Mouse (Mus musculus) stomach, postnatal 0 days (tissue): ENCODE measurements around the gene Cnst. TPM values are rescaled to one million over a fixed set of nuclear protein-coding genes. Genes with fewer than 3 reads are reported as not detected.
"Not testable (repeated sequence)": the region's sequence is repeated elsewhere in the genome, so short reads cannot be mapped to it uniquely, and the experiment has no call there.

ENCODE experiments used
- ATAC-seq: fragments of 200-750 bp; cut with Nextera tagmentation; 2 replicates; pipeline ENCODE4 v1.8.0; 2017; ENCODE audit not compliant: low FRiP score, low TSS enrichment
- DNase-seq: peaks from one replicate; pipeline ENCODE4 v3.0.0-alpha.2; 2016; ENCODE audit warnings: low spot score
- H3K27ac ChIP-seq: fragments of 300-500 bp; sonication (generic); replicated peaks from 2 replicates; pipeline ENCODE4 v1.5.1; 2014; ENCODE audit warnings: mild to moderate bottlenecking, control low read depth
- H3K27me3 ChIP-seq: fragments of 300-500 bp; sonication (generic); 2 replicates; pipeline ENCODE4 v1.6.1; 2014; ENCODE audit warnings: low read length; ENCODE audit not compliant: control insufficient read depth, insufficient read depth
- H3K36me3 ChIP-seq: fragments of 300-500 bp; sonication (generic); 2 replicates; pipeline ENCODE4 v1.6.1; 2014; ENCODE audit warnings: low read length, mixed read lengths; ENCODE audit not compliant: control insufficient read depth, insufficient read depth
- H3K4me1 ChIP-seq: fragments of 300-500 bp; sonication (generic); replicated peaks from 2 replicates; pipeline ENCODE4 v1.6.1; 2014; ENCODE audit warnings: antibody characterized with exemption; ENCODE audit not compliant: control insufficient read depth, insufficient read depth
- H3K4me2 ChIP-seq: fragments of 300-500 bp; sonication (generic); replicated peaks from 2 replicates; pipeline ENCODE4 v1.6.1; 2014; ENCODE audit warnings: low read depth, mild to moderate bottlenecking, control low read depth, moderate library complexity
- H3K4me3 ChIP-seq: fragments of 300-500 bp; sonication (generic); 2 replicates; pipeline ENCODE4 v1.5.1; 2014; ENCODE audit warnings: low read depth, low read length, control low read depth
- H3K9ac ChIP-seq: fragments of 300-500 bp; sonication (generic); 2 replicates; pipeline ENCODE4 v1.6.1; 2014; ENCODE audit warnings: mild to moderate bottlenecking, low read length, control low read depth, mixed read lengths
- H3K9me3 ChIP-seq: fragments of 300-500 bp; sonication (generic); 2 replicates; pipeline ENCODE4 v1.6.1; 2016; ENCODE audit warnings: low read length; ENCODE audit not compliant: control insufficient read depth
- CTCF ChIP-seq: IDR thresholded peaks from 2 replicates; pipeline ENCODE4 v1.5.1; 2016; ENCODE audit warnings: antibody characterized with exemption, low read depth, mild to moderate bottlenecking, moderate library complexity
- EP300 ChIP-seq: optimal IDR thresholded peaks from 2 replicates; pipeline ENCODE3; 2016; ENCODE audit warnings: antibody characterized with exemption
- WGBS: fragments of 180-500 bp; shearing (Covaris S2); extraction: QIAGEN DNeasy Blood & Tissue Kit; methylation state at CpG from one replicate; pipeline ENCODE4 v1.1.7; 2014; 5-methylcytosine and 5-hydroxymethylcytosine counted together
- polyA plus RNA-seq: library from polyadenylated mRNA; unstranded; fragments of >200 nt; fragmentation: Nextera tagmentation; extraction: Ambion mirVana; gene quantifications from 2 replicates; pipeline ENCODE4 v1.2.1, GENCODE M21; 2015

Cnst gene
- 8.8 and 9.9 TPM in 2 replicates for polyA plus RNA-seq

DNA sequence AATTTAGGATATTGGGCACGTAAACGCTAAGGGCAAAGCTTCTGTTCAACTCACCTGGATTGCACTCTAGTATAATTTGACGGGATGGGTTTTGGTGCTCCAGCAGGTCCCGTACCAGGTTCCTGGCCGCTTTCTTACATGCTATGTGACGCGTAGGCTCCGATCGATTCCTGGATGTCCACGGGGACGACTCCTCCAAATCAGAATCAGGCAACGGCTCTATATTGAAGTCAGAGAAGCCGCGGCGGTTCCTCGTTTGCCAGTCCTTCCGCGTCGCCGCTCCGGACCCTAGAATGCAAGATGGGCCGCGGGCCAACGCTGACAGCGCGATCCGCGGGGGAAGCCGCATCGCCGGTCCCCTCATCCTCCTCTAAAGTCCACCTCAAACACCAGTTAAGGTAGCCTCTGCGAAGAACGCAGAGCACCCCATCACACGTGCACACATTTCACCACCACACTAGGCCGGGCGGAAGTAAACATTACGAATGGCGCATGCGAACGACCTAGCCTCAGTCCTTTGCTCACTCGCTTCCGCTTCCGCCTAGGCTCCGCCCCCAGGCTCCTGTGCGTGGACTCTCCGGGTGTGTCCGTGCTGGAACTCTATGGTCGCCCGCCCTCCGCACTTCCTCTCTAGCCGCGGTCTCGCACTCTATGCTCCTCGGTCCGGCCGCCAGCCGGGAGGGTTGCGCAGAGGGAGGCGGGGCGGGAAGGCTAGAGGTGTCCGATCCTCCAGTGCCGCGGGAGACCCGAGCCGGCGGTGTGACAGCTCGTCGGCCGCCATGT is at the start of gene Cnst, which contains the start of gene Tfb2m:
Cnst (plus strand) TSS at position 603 of the 783 bp plus-strand sequence.
Tfb2m (minus strand) TSS at position 500 of the 783 bp plus-strand sequence.
- peak within 1 kb of the TSS; percentile 92 for H3K27ac ChIP-seq
- not testable (repeated sequence) for H3K27me3 ChIP-seq, H3K36me3 ChIP-seq, H3K4me1 ChIP-seq, H3K9me3 ChIP-seq
- peak within 1 kb of the TSS; percentile 82 for H3K4me3 ChIP-seq
- peak within 1 kb of the TSS; percentile 84 for H3K9ac ChIP-seq
- under 1% methylated on average over 66 of the region's 69 CpGs for WGBS
- H3K4me2 ChIP-seq: peak within 1 kb of the TSS; percentile 69
- peak; percentile 99 for ATAC-seq
- peak; percentile 98 for DNase-seq

DNA sequence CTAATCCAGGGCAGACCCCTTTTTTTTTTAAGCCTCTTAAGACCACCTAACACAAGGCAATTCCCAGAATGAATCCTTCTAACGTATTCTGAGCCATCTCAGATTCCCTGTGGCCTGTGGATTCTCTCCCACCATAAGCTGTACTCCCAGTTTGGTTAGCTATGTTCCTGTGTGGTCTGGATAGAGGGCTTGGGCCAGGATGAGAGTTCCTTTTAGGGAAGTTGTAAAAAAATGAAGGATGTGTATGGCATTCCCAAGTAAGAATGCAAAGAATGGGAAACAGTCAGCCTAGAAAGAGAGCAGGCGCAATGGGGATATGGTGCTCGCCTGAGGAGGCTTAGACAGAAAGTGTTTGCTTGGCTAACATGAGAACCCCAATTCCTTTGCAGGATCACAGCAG is 46.9 kb upstream of the Cnst start:
- H3K4me1 ChIP-seq: no peaks in the 10 kb centered on the region
- 47% methylated on average over 3 of the region's 3 CpGs for WGBS
- H3K9me3 ChIP-seq: no peaks in the 10 kb centered on the region
- no peaks in the 10 kb centered on the region for H3K36me3 ChIP-seq
- TF ChIP-seq EP300 (no peak), CTCF (no peak)
- no peak for DNase-seq
- ATAC-seq: peak; percentile 57; the same call in 1 of the 2 replicates
- H3K4me2 ChIP-seq: no peak overlapping the region
- H3K27ac ChIP-seq: peak overlapping the region; percentile 63
- no peak overlapping the region for H3K4me3 ChIP-seq
- no peaks in the 10 kb centered on the region for H3K27me3 ChIP-seq
- no peak overlapping the region for H3K9ac ChIP-seq

DNA sequence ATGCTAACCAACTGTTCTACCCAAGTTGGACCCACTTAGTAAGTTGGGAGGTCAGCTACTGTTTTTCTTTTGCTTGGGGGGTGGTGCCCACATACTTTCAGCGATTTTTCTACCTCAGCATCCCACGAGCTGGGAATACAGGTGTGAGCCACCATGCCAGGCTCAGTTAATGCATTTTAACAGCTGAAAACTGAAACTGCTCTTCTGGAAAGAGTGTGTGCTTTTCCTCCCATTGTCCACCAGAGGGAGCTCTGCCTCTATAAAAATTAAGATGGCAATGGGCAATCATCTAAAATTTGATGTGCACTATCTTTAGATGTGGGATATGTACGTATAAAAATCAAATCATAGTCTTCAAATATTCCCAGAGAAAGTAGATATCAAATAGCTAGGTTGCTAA is 43.6 kb upstream of the Cnst start:
- H3K4me3 ChIP-seq: no peak overlapping the region
- WGBS: 13% methylated on average over 3 of the region's 3 CpGs
- no peak overlapping the region for H3K9ac ChIP-seq
- TF ChIP-seq CTCF: peak; percentile 88
- no peak for TF ChIP-seq EP300
- no peaks in the 10 kb centered on the region for H3K9me3 ChIP-seq
- no peaks in the 10 kb centered on the region for H3K36me3 ChIP-seq
- no peak for DNase-seq
- no peaks in the 10 kb centered on the region for H3K4me1 ChIP-seq
- H3K27ac ChIP-seq: no peak overlapping the region
- ATAC-seq: no peak
- no peaks in the 10 kb centered on the region for H3K27me3 ChIP-seq
- no peak overlapping the region for H3K4me2 ChIP-seq

DNA sequence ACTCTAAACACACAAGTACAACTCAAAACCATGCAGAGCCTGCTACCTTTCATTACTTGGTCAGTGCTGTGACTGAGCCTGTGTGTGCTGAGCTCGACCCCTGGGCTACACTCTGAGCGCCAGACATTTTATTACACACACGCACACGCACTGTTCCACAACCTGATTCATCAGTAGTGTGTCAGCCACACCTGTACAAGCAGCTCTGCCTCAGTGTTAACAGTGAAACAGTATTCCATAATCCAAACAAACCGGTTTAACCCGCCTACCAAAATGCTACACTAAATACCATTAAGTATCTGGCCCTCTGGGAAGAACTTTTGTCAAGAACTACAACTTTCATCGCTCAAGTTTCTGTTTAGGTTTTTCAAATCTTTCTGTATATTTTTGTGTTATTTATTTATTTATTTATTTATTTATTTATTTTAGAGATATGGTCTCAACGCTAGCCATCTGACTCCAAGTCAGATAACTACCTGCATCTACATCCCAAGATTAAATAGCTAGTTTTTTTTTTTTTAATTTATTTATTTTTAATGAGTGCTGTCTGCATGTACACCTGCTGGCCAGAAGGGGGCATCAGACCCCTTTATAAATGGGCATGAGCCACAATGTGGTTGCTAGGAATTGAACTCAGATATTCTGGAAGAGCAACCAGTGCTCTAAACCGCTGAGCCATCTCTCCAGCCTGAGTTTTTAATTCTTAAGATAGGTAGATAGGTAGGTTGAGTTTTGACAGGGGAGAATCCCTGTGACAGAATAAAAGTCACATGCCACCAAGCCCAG is 39.4 kb upstream of the Cnst start:
- ATAC-seq: peak; percentile 79

DNA sequence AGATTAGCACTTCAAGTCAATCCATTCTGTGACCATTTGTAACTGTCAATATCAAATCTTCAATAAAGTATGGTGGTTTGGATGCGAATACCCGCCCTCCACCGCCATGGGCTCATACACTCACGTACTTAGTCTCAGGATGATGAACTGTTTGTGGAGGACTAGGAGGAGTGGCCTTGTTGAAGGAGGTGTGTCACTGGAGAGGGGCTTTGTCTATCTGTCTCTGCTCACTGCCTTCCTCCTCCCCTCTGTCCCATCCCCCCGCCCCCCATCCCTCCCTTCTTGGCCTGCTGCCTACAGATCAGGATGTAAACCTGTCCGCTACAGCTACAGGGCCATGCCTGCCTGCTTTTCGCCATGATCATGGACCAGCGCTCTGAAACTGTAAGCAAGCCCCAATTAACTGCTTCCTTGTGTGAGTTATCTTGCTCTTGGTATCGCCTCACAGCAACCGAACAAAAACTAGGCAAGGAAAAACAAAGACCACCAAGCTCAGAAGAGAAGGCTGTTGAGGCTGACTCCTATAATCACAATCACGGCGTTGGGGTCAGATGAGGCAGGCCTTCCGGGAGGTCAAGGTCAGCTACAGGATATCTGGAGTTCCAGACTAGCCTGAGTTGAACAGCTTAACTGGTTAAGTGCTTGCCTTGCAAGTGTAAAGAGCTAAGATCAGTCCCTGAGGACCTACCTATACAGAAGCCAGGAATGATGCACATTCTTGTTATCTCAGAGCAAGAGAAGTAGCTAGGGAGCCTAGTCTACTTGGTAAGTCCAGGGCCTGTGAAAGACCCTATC is 35.4 kb upstream of the Cnst start:
- WGBS: 86% methylated on average over 13 of the region's 13 CpGs
- Histone ChIP-seq H3K9ac (no peak overlapping the region), H3K4me2 (no peak overlapping the region), H3K27ac (no peak overlapping the region), H3K36me3 (no peaks in the 10 kb centered on the region), H3K4me3 (no peak overlapping the region), H3K27me3 (no peaks in the 10 kb centered on the region), H3K4me1 (no peaks in the 10 kb centered on the region), H3K9me3 (no peaks in the 10 kb centered on the region)
- TF ChIP-seq EP300 (no peak), CTCF (no peak)
- no peak for DNase-seq
- ATAC-seq: no peak

More for the DNA sequence above, 39.4 kb upstream of the Cnst start:
- no peaks in the 10 kb centered on the region for H3K4me1 ChIP-seq
- H3K9ac ChIP-seq: no peak overlapping the region
- H3K27me3 ChIP-seq: no peaks in the 10 kb centered on the region
- no peak overlapping the region for H3K27ac ChIP-seq
- H3K9me3 ChIP-seq: no peaks in the 10 kb centered on the region
- H3K4me2 ChIP-seq: no peak overlapping the region
- H3K36me3 ChIP-seq: no peaks in the 10 kb centered on the region
- 42% methylated on average over 9 of the region's 9 CpGs for WGBS
- peak; percentile 30 for DNase-seq
- no peak overlapping the region for H3K4me3 ChIP-seq
- TF ChIP-seq CTCF (peak; percentile 79), EP300 (no peak)
